Mouse (Mus musculus) CD8-positive naive resting alpha-beta T cell, adult 2 months (primary cell): ENCODE data around the gene Ppp6c.

Experiments
- DNase-seq, 2 experiments: peaks; one replicate each; pipeline ENCODE4 v3.0.0; 2022; ENCODE audit warnings: low read depth in 2 of 2, low spot score in 2 of 2

Ppp6c gene

DNA sequence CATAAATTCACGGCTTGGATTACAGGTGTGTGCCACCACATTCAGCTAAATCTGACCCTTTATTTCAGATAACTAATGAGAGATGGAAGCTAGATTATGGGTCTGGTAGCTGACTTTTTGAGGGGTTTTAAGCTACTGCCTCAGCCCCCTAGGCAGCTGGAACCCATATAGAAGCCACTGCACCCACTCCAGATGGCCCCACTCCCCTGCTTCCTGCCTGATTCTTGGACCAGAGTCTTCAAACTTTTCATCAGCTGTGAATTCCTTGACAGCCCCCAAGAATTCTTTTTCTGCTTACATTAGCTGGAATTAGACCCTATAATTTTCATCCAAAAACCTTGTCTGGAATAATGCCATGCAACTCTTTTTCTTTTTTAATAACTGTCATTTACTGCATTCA lies 79.8 kb downstream of the Ppp6c start:
- DNase-seq = no peak
